Mouse (Mus musculus) MEL (cell line): ENCODE measurements around the gene 2300009A05Rik. TPM values are rescaled to one million over a fixed set of nuclear protein-coding genes. Genes with fewer than 3 reads are reported as not detected.

Experiments
- DNase-seq: peaks from one replicate; pipeline ENCODE4 v3.0.0; 2011; ENCODE audit warnings: low read depth, low spot score
- H3K27ac ChIP-seq: 2 replicates; pipeline ENCODE4 v1.5.1; 2012; ENCODE audit warnings: low read depth, mild to moderate bottlenecking, control low read depth, low read length, moderate library complexity; ENCODE audit not compliant: control insufficient read depth
- H3K27me3 ChIP-seq, 2 experiments: fragments of 150-350 bp in 1 of 2; sonication (generic) in 1 of 2; 2 replicates each; pipeline ENCODE4 v1.6.1; 2012; ENCODE audit warnings: low read length in 2 of 2, mild to moderate bottlenecking in 2 of 2, improper control_type of control experiment in 1 of 2, moderate library complexity in 1 of 2; ENCODE audit not compliant: insufficient read depth in 2 of 2, control insufficient read depth in 1 of 2
- H3K36me3 ChIP-seq, 2 experiments: 2 replicates each; pipeline ENCODE4 v1.6.1; 2012 to 2014; ENCODE audit warnings: low read length in 2 of 2, improper control_type of control experiment in 1 of 2, inconsistent platforms in 1 of 2, mild to moderate bottlenecking in 1 of 2; ENCODE audit not compliant: insufficient read depth in 2 of 2, control insufficient read depth in 1 of 2
- H3K4me1 ChIP-seq, 2 experiments: fragments of 150-350 bp in 1 of 2; sonication (generic) in 1 of 2; 2 replicates each; pipeline ENCODE4 v1.6.1; 2012; ENCODE audit warnings: low read length in 2 of 2, improper control_type of control experiment in 1 of 2, mild to moderate bottlenecking in 1 of 2; ENCODE audit not compliant: insufficient read depth in 2 of 2, control insufficient read depth in 1 of 2
- H3K4me3 ChIP-seq, 2 experiments: fragments of 150-350 bp in 1 of 2; sonication (generic) in 1 of 2; 2 replicates each; pipeline ENCODE4 v1.5.1; 2012; ENCODE audit warnings: low read depth in 2 of 2, low read length in 2 of 2, mild to moderate bottlenecking in 2 of 2, moderate library complexity in 2 of 2, control low read depth in 1 of 2, improper control_type of control experiment in 1 of 2; ENCODE audit not compliant: control insufficient read depth in 1 of 2, insufficient read depth in 1 of 2
- H3K79me2 ChIP-seq: 2 replicates; pipeline ENCODE4 v1.6.1; 2012; ENCODE audit warnings: mild to moderate bottlenecking, low read length, moderate library complexity; ENCODE audit not compliant: control insufficient read depth, poor library complexity, insufficient read depth
- H3K9ac ChIP-seq: 2 replicates; pipeline ENCODE4 v1.6.1; 2012; ENCODE audit warnings: low read depth, mild to moderate bottlenecking, control low read depth, low read length, moderate library complexity; ENCODE audit not compliant: control insufficient read depth, poor library complexity, severe bottlenecking
- H3K9me3 ChIP-seq: fragments of 150-350 bp; sonication (generic); replicated peaks from 2 replicates; pipeline ENCODE4 v1.6.1; 2012; ENCODE audit warnings: mild to moderate bottlenecking, low read length, improper control_type of control experiment, moderate library complexity; ENCODE audit not compliant: insufficient read depth
- BHLHE40 ChIP-seq: IDR thresholded peaks from 2 replicates; pipeline ENCODE4 v1.6.1; 2012; ENCODE audit warnings: low read depth, mild to moderate bottlenecking, inconsistent platforms, low read length, improper control_type of control experiment, borderline replicate concordance
- CHD1 ChIP-seq: IDR thresholded peaks from 2 replicates; pipeline ENCODE4 v1.6.1; 2012; ENCODE audit warnings: low read depth, mild to moderate bottlenecking, inconsistent platforms, low read length, improper control_type of control experiment
- E2F4 ChIP-seq: IDR thresholded peaks from 2 replicates; pipeline ENCODE4 v1.6.1; 2011; ENCODE audit warnings: low read depth, low read length, improper control_type of control experiment, borderline replicate concordance
- ELF1 ChIP-seq: IDR thresholded peaks from 2 replicates; pipeline ENCODE4 v1.6.1; 2014; ENCODE audit warnings: low read depth, mild to moderate bottlenecking, inconsistent platforms, low read length, improper control_type of control experiment, moderate library complexity
- GABPA ChIP-seq: IDR thresholded peaks from 2 replicates; pipeline ENCODE4 v1.6.1; 2012; ENCODE audit warnings: low read depth, mild to moderate bottlenecking, inconsistent platforms, low read length, improper control_type of control experiment, moderate library complexity
- GATA1 ChIP-seq: IDR thresholded peaks from 2 replicates; pipeline ENCODE4 v1.6.1; 2011; ENCODE audit warnings: low read depth, low read length, improper control_type of control experiment
- HCFC1 ChIP-seq: IDR thresholded peaks from 2 replicates; pipeline ENCODE4 v1.6.1; 2012; ENCODE audit warnings: low read depth, mild to moderate bottlenecking, inconsistent platforms, low read length, improper control_type of control experiment, moderate library complexity
- JUND ChIP-seq: IDR thresholded peaks from 2 replicates; pipeline ENCODE4 v1.6.1; 2011; ENCODE audit warnings: low read depth, mild to moderate bottlenecking, improper control_type of control experiment, low read length
- MAX ChIP-seq: IDR thresholded peaks from 2 replicates; pipeline ENCODE4 v1.6.1; 2011; ENCODE audit warnings: low read length, improper control_type of control experiment
- MEF2A ChIP-seq: IDR thresholded peaks from 2 replicates; pipeline ENCODE4 v1.6.1; 2014; ENCODE audit warnings: low read depth, mild to moderate bottlenecking, inconsistent platforms, low read length, improper control_type of control experiment; ENCODE audit not compliant: poor library complexity, insufficient replicate concordance, severe bottlenecking; ENCODE audit errors: extremely low read depth
- MYB ChIP-seq: IDR thresholded peaks from 2 replicates; pipeline ENCODE4 v1.6.1; 2011; ENCODE audit warnings: mild to moderate bottlenecking, low read depth, low read length, improper control_type of control experiment
- MYC ChIP-seq: IDR thresholded peaks from 2 replicates; pipeline ENCODE4 v1.6.1; 2011; ENCODE audit warnings: low read depth, mild to moderate bottlenecking, low read length, improper control_type of control experiment, moderate library complexity
- NELFE ChIP-seq: IDR thresholded peaks from 2 replicates; pipeline ENCODE4 v1.6.1; 2011; ENCODE audit warnings: low read depth, low read length, improper control_type of control experiment
- NRF1 ChIP-seq: IDR thresholded peaks from 2 replicates; pipeline ENCODE4 v1.6.1; 2014; ENCODE audit warnings: low read depth, mild to moderate bottlenecking, inconsistent platforms, low read length, improper control_type of control experiment, moderate library complexity; ENCODE audit not compliant: poor library complexity, insufficient read depth, severe bottlenecking
- POLR2A ChIP-seq, 2 experiments: IDR thresholded peaks; 2 replicates each; pipeline ENCODE4 v1.6.1; 2011 to 2012; ENCODE audit warnings: low read length in 2 of 2, mild to moderate bottlenecking in 2 of 2, control low read depth in 1 of 2, improper control_type of control experiment in 1 of 2, low read depth in 1 of 2, moderate library complexity in 1 of 2; ENCODE audit not compliant: control insufficient read depth in 1 of 2, insufficient read depth in 1 of 2, poor library complexity in 1 of 2
- POLR2AphosphoS2 ChIP-seq: IDR thresholded peaks from 2 replicates; pipeline ENCODE4 v1.6.1; 2011; ENCODE audit warnings: low read length, improper control_type of control experiment
- RAD21 ChIP-seq: IDR thresholded peaks from 2 replicates; pipeline ENCODE4 v1.6.1; 2011; ENCODE audit warnings: mild to moderate bottlenecking, low read depth, low read length, improper control_type of control experiment
- RCOR1 ChIP-seq: IDR thresholded peaks from 2 replicates; pipeline ENCODE4 v1.6.1; 2012; ENCODE audit warnings: low read depth, mild to moderate bottlenecking, inconsistent platforms, low read length, improper control_type of control experiment
- SIN3A ChIP-seq: IDR thresholded peaks from 2 replicates; pipeline ENCODE4 v1.6.1; 2012; ENCODE audit warnings: low read length, improper control_type of control experiment, inconsistent platforms
- TAL1 ChIP-seq: IDR thresholded peaks from 2 replicates; pipeline ENCODE4 v1.6.1; 2012; ENCODE audit warnings: mild to moderate bottlenecking, inconsistent platforms, low read length, moderate library complexity, mixed read lengths
- TBP ChIP-seq: IDR thresholded peaks from 2 replicates; pipeline ENCODE4 v1.8.0; 2011; ENCODE audit warnings: low read depth, low read length, improper control_type of control experiment
- TCF12 ChIP-seq: IDR thresholded peaks from 2 replicates; pipeline ENCODE4 v1.6.1; 2014; ENCODE audit warnings: low read depth, mild to moderate bottlenecking, inconsistent platforms, low read length, improper control_type of control experiment, moderate library complexity
- USF2 ChIP-seq, 2 experiments: IDR thresholded peaks; 2 replicates each; pipeline ENCODE4 v1.6.1; 2011 to 2012; ENCODE audit warnings: improper control_type of control experiment in 2 of 2, low read length in 2 of 2, borderline replicate concordance in 1 of 2, inconsistent platforms in 1 of 2, low read depth in 1 of 2, mild to moderate bottlenecking in 1 of 2; ENCODE audit not compliant: insufficient read depth in 1 of 2
- ZKSCAN1 ChIP-seq: IDR thresholded peaks from 2 replicates; pipeline ENCODE4 v1.6.1; 2012; ENCODE audit warnings: low read depth, mild to moderate bottlenecking, inconsistent platforms, low read length, improper control_type of control experiment, moderate library complexity
- ZNF384 ChIP-seq: IDR thresholded peaks from 2 replicates; pipeline ENCODE4 v1.6.1; 2012; ENCODE audit warnings: low read depth, mild to moderate bottlenecking, inconsistent platforms, low read length, improper control_type of control experiment
- polyA plus RNA-seq, 2 experiments: library from polyadenylated mRNA; stranded (reverse) in 1 of 2; unstranded in 1 of 2; fragments of >175 nt in 1 of 2; fragments of >200 nt in 1 of 2; gene quantifications; 2 replicates each; pipeline versions ENCODE4 v1.2.1 to v1.2.4; 2012; ENCODE audit warnings: low replicate concordance in 2 of 2, low read depth in 1 of 2; ENCODE audit not compliant: insufficient read length in 2 of 2, insufficient read depth in 1 of 2, missing spikeins in 1 of 2
- total RNA-seq: library from RNA; depleted of rRNA; stranded (reverse); fragments of 300-350 nt; gene quantifications from 2 replicates; pipeline ENCODE4 v1.2.3, GENCODE M21; 2012

The 2300009A05Rik gene
- total and polyA plus RNA-seq, 3 experiments = 25.5 to 30.6 TPM; not detected in 1

- no peak for TF ChIP-seq ZNF384
- no peak for TF ChIP-seq BHLHE40
- no peak for TF ChIP-seq RCOR1
- no peak for TF ChIP-seq JUND
- TF ChIP-seq USF2 (IDR thresholded peaks at IDR 0.05; ENCODE audit: borderline replicate concordance in 1 of 2, insufficient read depth in 1 of 2, low read depth in 1 of 2, low read length in 2 of 2) = no peak
- no peak for TF ChIP-seq GABPA
- TF ChIP-seq NRF1 = no peak
- TF ChIP-seq MAX = no peak
- no peak for TF ChIP-seq GATA1
- TF ChIP-seq NELFE = no peak
- no peak overlapping the region for H3K27ac ChIP-seq
- DNase-seq = no peak
- no peaks in the 10 kb centered on the region for H3K27me3 ChIP-seq
- no peaks in the 10 kb centered on the region for H3K79me2 ChIP-seq
- no peaks in the 10 kb centered on the region for H3K4me1 ChIP-seq
- H3K4me3 ChIP-seq = no peak overlapping the region
- no peaks in the 10 kb centered on the region; a peak in 1 of 4 replicates for H3K36me3 ChIP-seq
- no peak overlapping the region for H3K9ac ChIP-seq
- H3K9me3 ChIP-seq = no peaks in the 10 kb centered on the region
Observed at GRCm38 (mm10) chr9:63356278-63356677, 42.8 kb downstream of the 2300009A05Rik start.

GRCm38 (mm10) chr9:63354168-63354567, 44.9 kb downstream of the 2300009A05Rik start:
- Histone ChIP-seq H3K79me2 (no peaks in the 10 kb centered on the region), H3K4me3 (no peak overlapping the region), H3K9me3 (no peaks in the 10 kb centered on the region), H3K36me3 (no peaks in the 10 kb centered on the region; a peak in 1 of 4 replicates), H3K27ac (no peak overlapping the region), H3K27me3 (no peaks in the 10 kb centered on the region), H3K9ac (no peak overlapping the region), H3K4me1 (no peaks in the 10 kb centered on the region)
- TF ChIP-seq ZNF384 (no peak), POLR2A (IDR thresholded peaks at IDR 0.05; ENCODE audit: control insufficient read depth in 1 of 2, insufficient read depth in 1 of 2, low read depth in 1 of 2, low read length in 2 of 2, poor library complexity in 1 of 2) (no peak), E2F4 (no peak), ELF1 (no peak), TCF12 (no peak), MEF2A (no peak), RAD21 (no peak), TBP (no peak), CHD1 (no peak), POLR2AphosphoS2 (no peak), MYC (no peak), ZKSCAN1 (no peak), RCOR1 (no peak), TAL1 (no peak), NRF1 (no peak), SIN3A (no peak), HCFC1 (no peak), MYB (no peak)
- DNase-seq = peak; percentile 25
